8 mouse cellular contexts compared by ENCODE assay signal in the genomic region with DNA sequence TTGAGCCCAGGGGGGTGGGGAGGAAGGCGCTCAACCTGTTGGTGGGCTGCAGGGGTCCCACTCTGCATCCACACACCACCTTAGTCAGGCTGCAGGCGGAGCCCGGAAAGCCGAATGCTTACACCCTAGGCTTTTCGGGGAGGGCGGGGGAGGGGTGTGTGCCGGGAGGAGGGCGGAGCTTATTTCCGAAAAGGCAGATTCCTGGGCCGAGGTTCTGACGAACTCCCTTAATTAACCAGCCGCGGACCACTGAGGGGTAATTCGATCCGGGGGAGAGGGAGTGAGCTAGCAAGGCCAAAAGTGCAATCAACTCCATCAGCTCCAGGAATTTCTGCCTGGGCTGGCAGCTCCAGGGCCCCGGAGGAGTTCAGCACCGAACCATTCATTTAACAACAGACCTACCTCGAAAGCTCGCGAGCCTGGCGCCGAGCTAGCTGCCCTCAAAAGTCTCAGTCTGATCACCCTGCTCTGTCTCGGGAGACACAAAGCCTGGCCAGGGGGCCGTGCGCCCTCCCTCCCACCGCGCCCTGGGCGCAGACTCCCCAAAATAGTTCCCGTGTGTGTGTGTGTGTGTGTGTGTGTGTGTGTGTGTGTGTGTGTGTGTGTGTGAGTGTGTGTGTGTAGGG. TPM values are rescaled to one million over a fixed set of nuclear protein-coding genes. Genes with fewer than 3 reads are reported as not detected.
DNase-seq lines count a peak whose midpoint lies in the region; ATAC-seq lines count a peak whose summit lies in the region.

No protein-coding gene starts in this region.

- peak overlapping the region; percentile 58 for H3K4me3 ChIP-seq in hindbrain, embryonic 14.5 days (replicated peaks; ENCODE audit: low read length)

- peak overlapping the region; percentile 92 for H3K27ac ChIP-seq in hindbrain, embryonic 14.5 days

- peak overlapping the region; percentile 71 for H3K9ac ChIP-seq in hindbrain, embryonic 14.5 days

- H3K4me1 ChIP-seq in hindbrain, embryonic 14.5 days (replicated peaks; ENCODE audit: control insufficient read depth, insufficient read depth, low read length): peaks cover 25% of the 10 kb centered on the region; the same call in 1 of the 2 replicates

- peak; percentile 56 for ATAC-seq in hindbrain, embryonic 14.5 days (ENCODE audit: low FRiP score)

- H3K27me3 ChIP-seq in hindbrain, embryonic 14.5 days (ENCODE audit: control insufficient read depth, insufficient read depth, low read length): no peaks in the 10 kb centered on the region

- no peaks in the 10 kb centered on the region for H3K36me3 ChIP-seq in hindbrain, embryonic 14.5 days (replicated peaks; ENCODE audit: control insufficient read depth, insufficient read depth)

- H3K4me2 ChIP-seq in hindbrain, embryonic 14.5 days (replicated peaks): peak overlapping the region; percentile 67

- DNase-seq in R1 (ENCODE audit: low read depth, low spot score): peak; percentile 96
- DNase-seq in cerebellum, postnatal 10 days: peak; percentile 84 to 85
- DNase-seq in frontal cortex, postnatal 36 days (ENCODE audit: low spot score in 2 of 2): peak; percentile 64 to 76
- DNase-seq in hindbrain, embryonic 14.5 days (ENCODE audit: low spot score): peak; percentile 62
- peak; percentile 52 for DNase-seq in left cerebral cortex, adult 11 months (ENCODE audit: low spot score)
- DNase-seq in lung, postnatal 4 days: peak; percentile 78 to 81
- DNase-seq in right cerebral cortex, adult 18-20 months: peak; percentile 73
- DNase-seq in urinary bladder, postnatal 10 days (ENCODE audit: low spot score): peak; percentile 22

- under 1% methylated on average over 29 of the region's 29 CpGs for WGBS in hindbrain, embryonic 14.5 days

- no peaks in the 10 kb centered on the region for H3K9me3 ChIP-seq in hindbrain, embryonic 14.5 days (ENCODE audit: control insufficient read depth, low read length)

RNA-seq across cellular contexts. Expression of gene Arid5b, which starts 2.1 kb away (rescaled TPM):
- polyA plus RNA-seq in hindbrain, embryonic 14.5 days (2014; fragmentation: Nextera tagmentation; extraction: Ambion mirVana): 17.4 and 21.0 TPM in 2 replicates

Comparison
In these comparisons a context has a peak if more than half of its experiments do, and no peak if none do; other contexts are left out.
1. Peak in every context shown above with its lines: DNase-seq, ATAC-seq, H3K4me3 ChIP-seq and H3K27ac ChIP-seq.
2. DNase-seq: peak in every context shown above with its lines; median percentile 96 in R1; 84 in cerebellum, postnatal 10 days; 80 in lung, postnatal 4 days; 73 in right cerebral cortex, adult 18-20 months; 70 in frontal cortex, postnatal 36 days; 62 in hindbrain, embryonic 14.5 days; 52 in left cerebral cortex, adult 11 months; 22 in urinary bladder, postnatal 10 days.